Mouse (Mus musculus): ENCODE measurements around the gene Stra6l. TPM values are rescaled to one million over a fixed set of nuclear protein-coding genes. Genes with fewer than 3 reads are reported as not detected.

The Stra6l gene
- polyA plus RNA-seq, 1 experiment from 2014 or later, result not detected

- Histone ChIP-seq H3K4me1 (ENCODE audit: control insufficient read depth, insufficient read depth, low read length) (no peaks in the 10 kb centered on the region), H3K9ac (ENCODE audit: low read depth, low read length) (no peak overlapping the region)
- ATAC-seq (replicated peaks; ENCODE audit: insufficient number of reproducible peaks, low FRiP score, low TSS enrichment), result no peak
Observed at GRCm38 (mm10) chr4:45911876-45912275, 63.4 kb downstream of the Stra6l start.

GRCm38 (mm10) chr4:45917091-45917490 is 68.6 kb downstream of the Stra6l start:
- H3K4me3 ChIP-seq (ENCODE audit: low read depth, low read length), result no peak overlapping the region
- H3K9ac ChIP-seq (ENCODE audit: low read depth, low read length), result no peak overlapping the region
- no peak for ATAC-seq (replicated peaks; ENCODE audit: insufficient number of reproducible peaks, low FRiP score, low TSS enrichment)
- H3K27ac ChIP-seq (ENCODE audit: low read depth, low read length), result no peak overlapping the region
- H3K4me1 ChIP-seq (ENCODE audit: control insufficient read depth, insufficient read depth, low read length), result no peaks in the 10 kb centered on the region
- H3K4me2 ChIP-seq, result no peak overlapping the region
- H3K9me3 ChIP-seq (replicated peaks; ENCODE audit: control insufficient read depth, low read length), result no peaks in the 10 kb centered on the region
- WGBS (ENCODE audit: insufficient replicate concordance), result 67% methylated on average over 7 of the region's 7 CpGs
- no peaks in the 10 kb centered on the region for H3K27me3 ChIP-seq (ENCODE audit: control insufficient read depth, insufficient read depth, low read length)
- H3K36me3 ChIP-seq (ENCODE audit: control insufficient read depth, insufficient read depth, low read length), result no peaks in the 10 kb centered on the region

More at GRCm38 (mm10) chr4:45911876-45912275, 63.4 kb downstream of the Stra6l start:
- Histone ChIP-seq H3K9me3 (replicated peaks; ENCODE audit: control insufficient read depth, low read length) (no peaks in the 10 kb centered on the region), H3K36me3 (ENCODE audit: control insufficient read depth, insufficient read depth, low read length) (no peaks in the 10 kb centered on the region), H3K27me3 (ENCODE audit: control insufficient read depth, insufficient read depth, low read length) (no peaks in the 10 kb centered on the region), H3K4me2 (no peak overlapping the region), H3K4me3 (ENCODE audit: low read depth, low read length) (no peak overlapping the region), H3K27ac (ENCODE audit: low read depth, low read length) (no peak overlapping the region)
- 83% methylated on average over 4 of the region's 4 CpGs for WGBS (ENCODE audit: insufficient replicate concordance)

GRCm38 (mm10) chr4:45921663-45922435 is 73.4 kb downstream of the Stra6l start:
- H3K4me1 ChIP-seq (ENCODE audit: control insufficient read depth, insufficient read depth, low read length), result no peaks in the 10 kb centered on the region
- 83% methylated on average over 10 of the region's 10 CpGs for WGBS (ENCODE audit: insufficient replicate concordance)

GRCm38 (mm10) chr4:45924011-45924410 is 75.5 kb downstream of the Stra6l start:
- no peaks in the 10 kb centered on the region for H3K9me3 ChIP-seq (replicated peaks; ENCODE audit: control insufficient read depth, low read length)
- H3K36me3 ChIP-seq (ENCODE audit: control insufficient read depth, insufficient read depth, low read length), result no peaks in the 10 kb centered on the region
- no peaks in the 10 kb centered on the region for H3K4me1 ChIP-seq (ENCODE audit: control insufficient read depth, insufficient read depth, low read length)
- no peak overlapping the region for H3K4me2 ChIP-seq
- WGBS (ENCODE audit: insufficient replicate concordance), result 78% methylated on average over 4 of the region's 4 CpGs
- ATAC-seq (replicated peaks; ENCODE audit: insufficient number of reproducible peaks, low FRiP score, low TSS enrichment), result no peak
- H3K4me3 ChIP-seq (ENCODE audit: low read depth, low read length), result no peak overlapping the region
- H3K27me3 ChIP-seq (ENCODE audit: control insufficient read depth, insufficient read depth, low read length), result no peaks in the 10 kb centered on the region
- no peak overlapping the region for H3K9ac ChIP-seq (ENCODE audit: low read depth, low read length)
- H3K27ac ChIP-seq (ENCODE audit: low read depth, low read length), result no peak overlapping the region

More at GRCm38 (mm10) chr4:45921663-45922435, 73.4 kb downstream of the Stra6l start:
- no peaks in the 10 kb centered on the region for H3K9me3 ChIP-seq (replicated peaks; ENCODE audit: control insufficient read depth, low read length)
- H3K36me3 ChIP-seq (ENCODE audit: control insufficient read depth, insufficient read depth, low read length), result no peaks in the 10 kb centered on the region
- H3K27ac ChIP-seq (ENCODE audit: low read depth, low read length), result no peak overlapping the region
- H3K4me3 ChIP-seq (ENCODE audit: low read depth, low read length), result no peak overlapping the region
- no peak for ATAC-seq (replicated peaks; ENCODE audit: insufficient number of reproducible peaks, low FRiP score, low TSS enrichment)
- no peak overlapping the region for H3K4me2 ChIP-seq
- no peaks in the 10 kb centered on the region for H3K27me3 ChIP-seq (ENCODE audit: control insufficient read depth, insufficient read depth, low read length)
- no peak overlapping the region for H3K9ac ChIP-seq (ENCODE audit: low read depth, low read length)

DNA sequence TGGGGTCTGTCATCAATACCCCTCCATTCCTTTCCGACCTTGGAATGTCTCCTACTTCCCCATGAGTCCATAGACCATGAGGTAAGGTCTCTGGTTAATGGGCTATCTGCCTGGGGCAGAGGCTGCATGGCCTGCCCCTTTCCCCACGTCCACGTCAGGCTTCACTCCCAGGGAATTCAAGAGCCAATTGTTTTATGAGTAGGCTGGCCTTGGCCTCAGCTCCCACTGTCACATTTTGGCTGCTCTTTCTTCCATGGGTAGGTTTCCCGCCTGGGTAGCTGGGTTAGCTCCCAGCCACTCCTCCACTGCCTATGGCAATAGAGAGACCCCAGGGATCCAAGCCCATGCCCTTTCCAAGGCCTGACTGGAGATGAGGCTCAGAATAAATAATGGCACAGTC is 80.1 kb downstream of the Stra6l start:
- H3K4me2 ChIP-seq, result no peak overlapping the region
- H3K4me3 ChIP-seq (ENCODE audit: low read depth, low read length), result no peak overlapping the region
- ATAC-seq (replicated peaks; ENCODE audit: insufficient number of reproducible peaks, low FRiP score, low TSS enrichment), result no peak
- no peaks in the 10 kb centered on the region for H3K9me3 ChIP-seq (replicated peaks; ENCODE audit: control insufficient read depth, low read length)
- H3K9ac ChIP-seq (ENCODE audit: low read depth, low read length), result no peak overlapping the region
- 76% methylated on average over 4 of the region's 4 CpGs for WGBS (ENCODE audit: insufficient replicate concordance)
- H3K27me3 ChIP-seq (ENCODE audit: control insufficient read depth, insufficient read depth, low read length), result no peaks in the 10 kb centered on the region
- H3K36me3 ChIP-seq (ENCODE audit: control insufficient read depth, insufficient read depth, low read length), result no peaks in the 10 kb centered on the region
- H3K4me1 ChIP-seq (ENCODE audit: control insufficient read depth, insufficient read depth, low read length), result no peaks in the 10 kb centered on the region
- no peak overlapping the region for H3K27ac ChIP-seq (ENCODE audit: low read depth, low read length)

Other genes with a start within 250 kb of the Stra6l start
- gene Aldh1b1, start 49.6 kb upstream of the Stra6l start, polyA plus RNA-seq (2014; fragmentation: Nextera tagmentation; extraction: Ambion mirVana), result 33.1 and 49.0 TPM in 2 replicates
- 16.8 and 18.4 TPM in 2 replicates for gene Igfbpl1, start 21.7 kb upstream of the Stra6l start, polyA plus RNA-seq (2014; fragmentation: Nextera tagmentation; extraction: Ambion mirVana)
- 0.07 and 0.21 TPM in 2 replicates for gene Ccdc180, start 41.6 kb downstream of the Stra6l start, polyA plus RNA-seq (2014; fragmentation: Nextera tagmentation; extraction: Ambion mirVana)
- gene Tdrd7, start 116.7 kb downstream of the Stra6l start, polyA plus RNA-seq (2014; fragmentation: Nextera tagmentation; extraction: Ambion mirVana), result 19.1 and 19.2 TPM in 2 replicates
- 203 and 215 TPM in 2 replicates for gene Tmod1, start 190.3 kb downstream of the Stra6l start, polyA plus RNA-seq (2014; fragmentation: Nextera tagmentation; extraction: Ambion mirVana)

All from heart, embryonic 11.5 days (tissue).